Mouse (Mus musculus): ENCODE data around the gene Prkcb. TPM values are rescaled to one million over a fixed set of nuclear protein-coding genes. Genes with fewer than 3 reads are reported as not detected.

The Prkcb gene
- polyA plus RNA-seq, 1 experiment from 2014 or later: 117 TPM

DNA sequence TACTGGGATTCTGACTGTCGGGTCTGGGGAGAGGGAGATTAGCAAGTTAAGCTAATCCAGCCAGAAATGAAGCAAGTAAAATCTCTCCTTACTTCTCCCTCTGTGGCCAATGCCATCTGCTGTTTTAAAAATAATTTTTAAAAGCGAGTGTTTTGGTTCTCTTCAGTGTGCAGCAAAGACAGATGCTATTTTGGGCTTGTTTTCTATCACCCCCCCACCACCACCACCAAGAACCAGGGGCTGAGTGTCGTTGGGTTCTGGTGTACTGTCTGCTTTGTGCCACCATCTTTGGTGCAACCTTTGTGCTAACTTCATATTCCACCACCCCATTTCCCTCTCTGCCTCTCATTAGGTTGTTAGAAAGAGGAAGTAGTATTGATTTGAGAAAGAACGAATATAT, 289.0 kb downstream of the Prkcb start:
- Histone ChIP-seq H3K36me3 (replicated peaks) (no peaks in the 10 kb centered on the region), H3K9me3 (no peaks in the 10 kb centered on the region), H3K4me3 (no peak overlapping the region), H3K9ac (no peak overlapping the region), H3K4me2 (no peak overlapping the region), H3K4me1 (no peaks in the 10 kb centered on the region), H3K27me3 (replicated peaks) (no peaks in the 10 kb centered on the region), H3K27ac (no peak overlapping the region)
- no peak for ATAC-seq (replicated peaks)
- WGBS: 68% methylated on average over 4 of the region's 4 CpGs

DNA sequence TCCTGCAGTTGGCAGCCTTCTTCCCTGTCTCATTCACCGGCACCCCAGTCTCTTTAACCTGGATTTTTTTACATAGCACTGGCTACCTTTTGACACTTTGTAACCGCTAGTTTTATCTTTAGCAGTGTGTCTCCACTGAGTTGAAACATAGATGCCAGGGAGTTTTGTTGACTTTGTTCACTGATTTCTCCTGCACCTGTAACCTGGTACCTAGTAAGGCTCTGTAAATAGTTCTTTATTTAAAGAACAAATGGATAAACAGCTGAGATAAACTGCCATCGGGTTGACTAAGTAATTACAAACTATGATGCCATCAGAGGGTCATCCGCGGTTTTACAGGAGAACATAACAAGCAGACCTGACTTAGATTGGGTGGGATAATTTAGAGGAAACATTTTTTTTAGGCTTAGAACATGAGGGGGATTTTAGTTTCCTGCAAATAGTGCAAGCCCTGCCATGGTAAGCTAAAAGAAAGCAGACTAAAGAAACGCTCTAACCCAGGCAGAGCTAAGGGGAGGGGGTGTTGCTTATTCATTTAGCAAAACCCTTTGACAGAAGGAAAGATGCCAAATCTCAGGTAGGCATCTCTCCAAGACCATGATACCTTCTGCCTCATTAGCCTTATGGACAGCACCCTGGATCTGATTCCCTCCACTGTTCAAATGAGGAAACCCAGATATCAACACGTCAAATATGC, 291.1 kb downstream of the Prkcb start:
- Histone ChIP-seq H3K4me3 (no peak overlapping the region), H3K36me3 (replicated peaks) (no peaks in the 10 kb centered on the region), H3K27me3 (replicated peaks) (no peaks in the 10 kb centered on the region), H3K9ac (no peak overlapping the region), H3K4me2 (no peak overlapping the region), H3K27ac (no peak overlapping the region), H3K9me3 (no peaks in the 10 kb centered on the region), H3K4me1 (no peaks in the 10 kb centered on the region)
- 87% methylated on average over 7 of the region's 7 CpGs for WGBS
- no peak for ATAC-seq (replicated peaks)

DNA sequence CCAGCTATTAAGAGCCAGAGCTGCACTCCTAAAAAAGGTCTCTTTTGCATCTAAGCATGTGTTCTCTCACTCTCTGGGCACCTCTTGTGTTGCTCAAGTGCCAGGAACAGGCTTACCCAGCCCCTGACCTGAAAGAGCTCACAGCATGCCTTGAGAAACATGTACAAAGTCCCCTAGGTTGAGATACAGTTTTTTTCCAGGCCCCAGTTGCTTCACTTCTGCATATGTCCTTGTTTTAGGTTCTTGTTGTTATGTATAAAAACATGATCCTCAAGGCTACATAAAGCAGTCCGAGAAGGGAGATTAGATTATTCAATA, 291.6 kb downstream of the Prkcb start:
- Histone ChIP-seq H3K27me3 (replicated peaks) (no peaks in the 10 kb centered on the region), H3K4me2 (no peak overlapping the region), H3K4me1 (no peaks in the 10 kb centered on the region), H3K36me3 (replicated peaks) (no peaks in the 10 kb centered on the region), H3K9me3 (no peaks in the 10 kb centered on the region), H3K9ac (no peak overlapping the region), H3K27ac (no peak overlapping the region), H3K4me3 (no peak overlapping the region)
- 91% methylated on average over 1 of the region's 1 CpGs for WGBS
- ATAC-seq (replicated peaks): no peak

DNA sequence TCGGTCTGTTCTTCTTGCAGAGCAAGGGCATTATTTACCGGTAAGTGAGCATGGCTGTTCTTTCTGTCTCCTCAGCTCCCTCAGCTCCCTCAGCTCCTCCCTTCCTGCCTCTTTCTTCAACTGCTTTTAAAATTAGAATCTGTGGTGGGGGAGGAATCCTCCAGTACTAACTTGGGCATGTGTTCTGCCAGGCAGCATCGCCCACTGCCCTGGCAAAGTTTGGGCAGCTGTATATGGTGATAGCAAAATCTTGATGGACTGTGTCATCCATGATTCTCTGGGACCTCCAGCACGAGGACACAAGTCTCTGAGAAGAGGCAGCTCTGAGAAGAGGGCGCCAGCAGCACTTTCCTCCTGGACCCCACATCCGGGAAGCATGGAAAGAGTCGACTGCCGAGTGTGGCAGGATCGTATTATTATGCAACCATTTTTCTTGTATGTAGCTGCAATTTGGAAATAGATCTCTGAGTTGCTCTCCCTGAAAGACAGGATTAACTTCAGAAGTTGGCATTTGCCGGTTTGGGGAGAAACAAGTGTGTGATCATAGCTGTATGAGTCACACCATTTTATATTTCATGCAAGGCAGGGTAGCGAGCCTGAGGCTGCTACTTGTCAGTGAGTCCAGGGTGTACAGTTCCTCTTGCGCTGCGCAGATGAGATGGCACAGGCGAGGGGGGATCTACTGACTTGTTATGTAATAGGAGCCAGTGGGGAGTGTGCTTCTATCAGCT, 296.0 kb downstream of the Prkcb start:
- H3K4me3 ChIP-seq: no peak overlapping the region
- H3K4me2 ChIP-seq: no peak overlapping the region
- no peaks in the 10 kb centered on the region for H3K36me3 ChIP-seq (replicated peaks)
- no peak overlapping the region for H3K27ac ChIP-seq
- H3K4me1 ChIP-seq: no peaks in the 10 kb centered on the region
- no peaks in the 10 kb centered on the region for H3K27me3 ChIP-seq (replicated peaks)
- WGBS: 87% methylated on average over 14 of the region's 14 CpGs
- no peak overlapping the region for H3K9ac ChIP-seq
- ATAC-seq (replicated peaks): no peak
- no peaks in the 10 kb centered on the region for H3K9me3 ChIP-seq

DNA sequence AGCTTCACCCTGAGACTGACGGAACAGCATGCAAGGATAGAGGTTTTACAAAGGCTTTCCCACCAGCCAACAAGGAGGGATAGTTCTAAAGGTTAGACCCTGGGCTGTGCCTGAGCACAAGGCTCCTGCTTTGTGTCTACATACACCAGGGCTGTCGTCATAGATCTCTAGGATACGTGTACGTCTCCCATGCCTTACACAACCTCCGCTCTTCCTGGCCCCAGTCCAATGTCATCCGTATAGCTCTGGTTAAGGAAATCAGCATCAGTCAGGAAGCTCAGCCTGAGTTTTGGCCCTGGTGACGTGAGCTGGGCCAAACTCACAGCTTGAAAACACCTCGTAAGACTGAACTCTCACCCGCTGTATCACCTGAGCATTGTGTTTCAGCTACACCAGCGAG, 307.3 kb downstream of the Prkcb start:
- Histone ChIP-seq H3K9ac (no peak overlapping the region), H3K9me3 (no peaks in the 10 kb centered on the region), H3K27ac (no peak overlapping the region), H3K4me1 (peaks cover 8% of the 10 kb centered on the region), H3K27me3 (replicated peaks) (no peaks in the 10 kb centered on the region), H3K36me3 (replicated peaks) (no peaks in the 10 kb centered on the region), H3K4me3 (no peak overlapping the region), H3K4me2 (no peak overlapping the region)
- 81% methylated on average over 10 of the region's 10 CpGs for WGBS
- no peak for ATAC-seq (replicated peaks)

DNA sequence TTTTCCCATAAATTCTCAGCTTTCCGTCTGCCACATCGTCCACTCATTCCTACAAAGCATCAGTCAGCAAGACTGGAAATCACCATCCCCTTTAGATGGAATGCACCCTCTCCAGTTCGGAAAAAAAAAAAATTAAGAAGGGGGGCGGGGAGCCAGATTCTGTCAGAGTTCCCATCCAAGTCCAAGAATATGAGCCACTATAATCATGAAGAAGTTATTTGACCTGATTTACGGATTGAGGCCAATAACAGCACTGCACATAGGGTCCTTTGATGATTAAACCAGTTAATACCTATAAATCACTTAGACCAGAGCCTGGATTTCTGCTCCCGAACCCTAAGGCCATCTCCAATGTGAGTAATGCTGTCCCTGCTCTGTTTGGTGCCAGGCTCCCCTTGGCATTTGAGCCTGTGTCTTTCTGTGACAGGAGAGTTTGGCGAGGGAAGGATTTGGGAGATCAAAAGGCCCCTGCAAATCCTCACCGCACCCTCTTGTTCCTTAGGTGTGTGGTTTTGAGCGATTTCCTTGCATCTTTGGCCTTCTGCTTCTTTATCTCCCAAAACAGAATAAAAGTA, 308.1 kb downstream of the Prkcb start:
- H3K27me3 ChIP-seq (replicated peaks): no peaks in the 10 kb centered on the region
- no peak overlapping the region for H3K27ac ChIP-seq
- H3K4me2 ChIP-seq: no peak overlapping the region
- ATAC-seq (replicated peaks): no peak
- H3K9ac ChIP-seq: no peak overlapping the region
- H3K36me3 ChIP-seq (replicated peaks): no peaks in the 10 kb centered on the region
- H3K4me3 ChIP-seq: no peak overlapping the region
- 69% methylated on average over 9 of the region's 9 CpGs for WGBS
- H3K9me3 ChIP-seq: no peaks in the 10 kb centered on the region
- peaks cover 9% of the 10 kb centered on the region for H3K4me1 ChIP-seq

DNA sequence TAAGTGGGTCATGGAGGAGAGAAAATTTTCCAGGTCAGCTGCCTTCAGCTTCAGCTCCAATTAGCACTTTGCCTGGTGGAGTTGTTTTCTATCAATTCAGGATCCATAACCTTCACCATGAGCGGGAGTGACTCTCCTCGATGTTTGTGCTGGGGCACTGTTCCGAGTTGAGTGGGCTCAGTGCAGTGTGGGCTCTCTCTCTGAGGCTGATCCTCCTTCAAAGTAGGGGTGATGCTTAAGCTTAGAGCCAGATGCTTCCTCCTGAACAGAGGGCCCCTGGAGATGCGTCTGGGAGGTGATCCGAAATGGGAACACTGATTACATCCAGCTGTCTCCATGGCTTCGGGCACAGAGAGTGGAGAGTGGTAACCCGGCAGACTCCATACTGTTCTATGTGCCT, 308.8 kb downstream of the Prkcb start:
- no peak overlapping the region for H3K4me3 ChIP-seq

DNA sequence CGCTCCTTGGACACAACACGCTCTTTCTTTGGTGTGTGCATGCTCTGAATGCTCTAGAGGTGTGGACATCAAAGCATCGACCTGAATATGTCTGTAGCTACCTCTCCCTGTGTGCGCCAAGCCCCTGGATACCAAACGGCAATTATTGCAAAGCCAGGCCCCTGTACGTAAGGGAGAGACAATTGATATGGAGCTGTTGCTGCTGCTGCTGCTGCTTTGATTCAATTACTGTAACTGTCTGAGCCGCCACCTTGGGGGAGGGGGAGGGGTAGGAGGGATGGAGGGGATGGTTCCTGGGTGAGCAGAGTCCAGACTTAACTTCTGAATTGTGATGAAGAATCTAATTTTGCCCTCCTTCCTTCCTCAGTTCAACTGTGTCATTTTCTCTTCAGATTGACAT, 312.3 kb downstream of the Prkcb start:
- no peak overlapping the region for H3K9ac ChIP-seq
- no peaks in the 10 kb centered on the region for H3K36me3 ChIP-seq (replicated peaks)
- H3K4me3 ChIP-seq: no peak overlapping the region
- no peaks in the 10 kb centered on the region for H3K9me3 ChIP-seq
- no peaks in the 10 kb centered on the region for H3K27me3 ChIP-seq (replicated peaks)
- WGBS: 61% methylated on average over 7 of the region's 7 CpGs
- H3K4me2 ChIP-seq: no peak overlapping the region
- peaks cover 9% of the 10 kb centered on the region for H3K4me1 ChIP-seq
- no peak for ATAC-seq (replicated peaks)
- H3K27ac ChIP-seq: no peak overlapping the region; the same call in 1 of the 2 replicates

More for the DNA sequence above, 308.8 kb downstream of the Prkcb start:
- H3K9me3 ChIP-seq: no peaks in the 10 kb centered on the region
- no peak overlapping the region for H3K27ac ChIP-seq
- ATAC-seq (replicated peaks): no peak
- WGBS: 80% methylated on average over 7 of the region's 7 CpGs
- peaks cover 9% of the 10 kb centered on the region for H3K4me1 ChIP-seq
- H3K4me2 ChIP-seq: no peak overlapping the region
- H3K36me3 ChIP-seq (replicated peaks): no peaks in the 10 kb centered on the region
- no peak overlapping the region for H3K9ac ChIP-seq
- no peaks in the 10 kb centered on the region for H3K27me3 ChIP-seq (replicated peaks)

DNA sequence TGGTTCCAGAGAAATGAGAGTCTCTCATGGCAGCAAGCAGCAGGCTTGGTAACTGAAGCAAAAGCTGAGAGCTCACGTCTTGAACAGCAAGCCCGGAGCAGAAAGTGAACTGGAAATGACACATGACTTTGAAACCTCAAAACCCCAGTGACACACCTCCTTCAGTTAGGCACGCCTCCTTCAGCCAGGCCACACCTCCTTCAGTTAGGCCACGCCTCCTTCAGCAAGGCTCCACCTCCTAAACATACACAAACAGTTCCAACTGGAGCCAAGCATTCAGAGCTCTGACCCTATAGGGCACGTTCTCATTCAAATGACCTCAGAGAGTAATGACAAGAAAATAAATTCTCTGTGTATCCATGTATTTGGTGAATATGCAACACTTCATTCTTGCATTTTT, 316.5 kb downstream of the Prkcb start:
- Histone ChIP-seq H3K27ac (no peak overlapping the region), H3K4me3 (no peak overlapping the region), H3K27me3 (replicated peaks) (no peaks in the 10 kb centered on the region), H3K9ac (no peak overlapping the region), H3K4me1 (peaks cover 9% of the 10 kb centered on the region), H3K9me3 (no peaks in the 10 kb centered on the region), H3K36me3 (replicated peaks) (no peaks in the 10 kb centered on the region), H3K4me2 (no peak overlapping the region)
- 87% methylated on average over 5 of the region's 5 CpGs for WGBS
- ATAC-seq (replicated peaks): no peak

DNA sequence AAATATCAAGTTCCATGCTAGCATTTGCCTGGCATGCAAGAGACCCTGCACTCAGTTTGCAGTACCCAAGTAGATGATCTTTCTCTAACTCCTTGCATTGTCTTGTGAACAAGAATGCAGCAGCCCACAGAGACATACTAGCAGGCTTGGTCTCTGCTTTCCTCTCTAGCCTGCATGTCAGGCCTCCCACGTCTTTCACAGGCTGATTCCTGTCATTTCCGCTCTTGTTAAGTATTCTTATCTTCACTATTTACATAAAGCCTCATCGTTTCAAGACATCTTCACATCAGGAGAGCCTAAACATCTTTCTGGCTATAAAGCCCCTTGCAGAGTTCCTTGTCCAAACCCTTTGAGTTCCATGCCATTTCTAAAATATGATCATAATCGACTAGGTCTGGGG, 320.9 kb downstream of the Prkcb start:
- no peaks in the 10 kb centered on the region for H3K4me1 ChIP-seq
- H3K9me3 ChIP-seq: no peaks in the 10 kb centered on the region
- no peak overlapping the region for H3K4me3 ChIP-seq
- 81% methylated on average over 4 of the region's 4 CpGs for WGBS
- no peak for ATAC-seq (replicated peaks)
- no peak overlapping the region for H3K27ac ChIP-seq
- no peaks in the 10 kb centered on the region for H3K36me3 ChIP-seq (replicated peaks)
- no peak overlapping the region for H3K9ac ChIP-seq
- no peaks in the 10 kb centered on the region for H3K27me3 ChIP-seq (replicated peaks)
- no peak overlapping the region for H3K4me2 ChIP-seq

DNA sequence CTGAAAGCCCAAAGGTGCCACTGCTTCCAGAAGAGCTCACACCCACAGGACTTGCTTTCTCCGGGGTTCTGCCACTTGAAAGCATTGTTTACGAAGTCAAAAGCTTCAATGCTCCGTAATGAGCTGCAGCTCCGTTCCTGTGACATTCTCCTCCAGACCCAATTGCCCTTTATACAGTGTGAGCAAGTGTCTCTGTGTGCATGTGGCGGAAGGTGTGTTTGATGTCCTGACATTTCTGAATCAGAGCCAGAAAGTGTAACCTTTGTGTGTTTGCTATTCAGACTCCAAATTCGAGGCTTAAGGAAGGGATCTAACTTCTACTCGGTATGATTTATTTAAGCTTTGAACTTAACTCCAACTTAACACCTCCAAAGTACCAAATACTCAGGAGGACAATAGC, 321.6 kb downstream of the Prkcb start:
- Histone ChIP-seq H3K27ac (no peak overlapping the region), H3K9me3 (no peaks in the 10 kb centered on the region), H3K36me3 (replicated peaks) (no peaks in the 10 kb centered on the region), H3K4me3 (no peak overlapping the region), H3K9ac (no peak overlapping the region), H3K4me2 (no peak overlapping the region), H3K4me1 (no peaks in the 10 kb centered on the region), H3K27me3 (replicated peaks) (no peaks in the 10 kb centered on the region)
- WGBS: 71% methylated on average over 7 of the region's 7 CpGs
- no peak for ATAC-seq (replicated peaks)

DNA sequence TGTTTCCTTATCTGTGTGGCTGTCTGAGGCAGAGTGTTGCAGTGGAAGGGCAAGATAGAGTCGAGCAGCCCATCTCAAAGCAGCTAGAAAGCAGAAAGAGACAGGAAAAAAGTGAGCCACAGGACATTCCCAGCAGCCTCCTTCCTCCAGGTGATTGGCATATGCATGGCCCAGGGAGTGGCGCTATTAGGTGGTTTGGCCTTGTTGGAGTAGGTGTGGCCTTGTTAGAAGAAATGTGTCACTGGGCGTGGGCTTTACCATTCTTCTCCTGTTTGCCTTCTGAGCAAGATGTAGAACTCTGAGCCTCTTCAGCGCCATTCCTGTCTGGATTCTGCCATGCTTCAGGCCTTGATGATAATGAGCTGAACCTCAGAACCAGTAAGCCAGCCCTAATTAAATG, 325.3 kb downstream of the Prkcb start:
- no peaks in the 10 kb centered on the region for H3K36me3 ChIP-seq (replicated peaks)
- H3K4me3 ChIP-seq: no peak overlapping the region
- no peaks in the 10 kb centered on the region for H3K9me3 ChIP-seq
- no peak overlapping the region for H3K9ac ChIP-seq
- no peaks in the 10 kb centered on the region for H3K4me1 ChIP-seq
- 88% methylated on average over 4 of the region's 4 CpGs for WGBS
- H3K27ac ChIP-seq: no peak overlapping the region
- no peak overlapping the region for H3K4me2 ChIP-seq
- H3K27me3 ChIP-seq (replicated peaks): no peaks in the 10 kb centered on the region
- no peak for ATAC-seq (replicated peaks)

All from midbrain, embryonic 15.5 days (tissue).